Mouse (Mus musculus): ENCODE measurements around the gene Zc3h7a. TPM values are rescaled to one million over a fixed set of nuclear protein-coding genes. Genes with fewer than 3 reads are reported as not detected.

The Zc3h7a gene
- polyA plus RNA-seq, 1 experiment, result 29.5 TPM

- 92% methylated on average over 2 of the region's 2 CpGs for WGBS
- H3K4me1 ChIP-seq (ENCODE audit: control insufficient read depth, insufficient read depth, low read length), result no peaks in the 10 kb centered on the region
- no peak for DNase-seq
- H3K27ac ChIP-seq (ENCODE audit: insufficient read depth, low read depth, low read length), result no peak overlapping the region
- H3K27me3 ChIP-seq (replicated peaks; ENCODE audit: control insufficient read depth, insufficient read depth, low read length), result no peaks in the 10 kb centered on the region
- no peak overlapping the region for H3K4me3 ChIP-seq (ENCODE audit: insufficient read depth, low read depth, low read length)
- peaks cover 4% of the 10 kb centered on the region for H3K36me3 ChIP-seq (ENCODE audit: control insufficient read depth, insufficient read depth, low read length)
- TF ChIP-seq CTCF (conservative IDR thresholded peaks at IDR 0.05; ENCODE audit: insufficient read depth, insufficient read length, low read depth, low read length) (no peak), POLR2A (IDR thresholded peaks at IDR 0.05; ENCODE audit: low read depth, low read length) (no peak)
Measured at GRCm38 (mm10) chr16:11122625-11123024, 53.6 kb downstream of the Zc3h7a start.

- WGBS, result 59% methylated on average over 4 of the region's 4 CpGs
- Histone ChIP-seq H3K27ac (ENCODE audit: insufficient read depth, low read depth, low read length) (no peak overlapping the region), H3K27me3 (replicated peaks; ENCODE audit: control insufficient read depth, insufficient read depth, low read length) (no peaks in the 10 kb centered on the region), H3K36me3 (ENCODE audit: control insufficient read depth, insufficient read depth, low read length) (peaks cover 1% of the 10 kb centered on the region), H3K4me1 (ENCODE audit: control insufficient read depth, insufficient read depth, low read length) (no peaks in the 10 kb centered on the region), H3K4me3 (ENCODE audit: insufficient read depth, low read depth, low read length) (no peak overlapping the region)
- TF ChIP-seq POLR2A (IDR thresholded peaks at IDR 0.05; ENCODE audit: low read depth, low read length) (no peak), CTCF (conservative IDR thresholded peaks at IDR 0.05; ENCODE audit: insufficient read depth, insufficient read length, low read depth, low read length) (0 out of 2 replicates have a peak, but pooled peaks have one; percentile 15)
- peak; percentile 32 for DNase-seq
Measured at GRCm38 (mm10) chr16:11109198-11109740, 66.9 kb downstream of the Zc3h7a start.

GRCm38 (mm10) chr16:11104905-11105304 is 71.3 kb downstream of the Zc3h7a start:
- 88% methylated on average over 1 of the region's 1 CpGs for WGBS
- DNase-seq, result no peak
- no peaks in the 10 kb centered on the region for H3K4me1 ChIP-seq (ENCODE audit: control insufficient read depth, insufficient read depth, low read length)
- H3K27ac ChIP-seq (ENCODE audit: insufficient read depth, low read depth, low read length), result no peak overlapping the region
- TF ChIP-seq POLR2A (IDR thresholded peaks at IDR 0.05; ENCODE audit: low read depth, low read length), result no peak
- no peak for TF ChIP-seq CTCF (conservative IDR thresholded peaks at IDR 0.05; ENCODE audit: insufficient read depth, insufficient read length, low read depth, low read length)
- H3K4me3 ChIP-seq (ENCODE audit: insufficient read depth, low read depth, low read length), result no peak overlapping the region
- H3K36me3 ChIP-seq (ENCODE audit: control insufficient read depth, insufficient read depth, low read length), result peaks cover 3% of the 10 kb centered on the region; the same call in 1 of the 2 replicates
- no peaks in the 10 kb centered on the region for H3K27me3 ChIP-seq (replicated peaks; ENCODE audit: control insufficient read depth, insufficient read depth, low read length)

GRCm38 (mm10) chr16:11097301-11097700 is 78.9 kb downstream of the Zc3h7a start:
- peaks cover 4% of the 10 kb centered on the region; the same call in 1 of the 2 replicates for H3K4me1 ChIP-seq (ENCODE audit: control insufficient read depth, insufficient read depth, low read length)
- WGBS, result 84% methylated on average over 3 of the region's 3 CpGs
- no peak for DNase-seq
- peaks cover 2% of the 10 kb centered on the region; the same call in 1 of the 2 replicates for H3K36me3 ChIP-seq (ENCODE audit: control insufficient read depth, insufficient read depth, low read length)
- no peaks in the 10 kb centered on the region for H3K27me3 ChIP-seq (replicated peaks; ENCODE audit: control insufficient read depth, insufficient read depth, low read length)
- TF ChIP-seq CTCF (conservative IDR thresholded peaks at IDR 0.05; ENCODE audit: insufficient read depth, insufficient read length, low read depth, low read length) (no peak), POLR2A (IDR thresholded peaks at IDR 0.05; ENCODE audit: low read depth, low read length) (no peak)
- no peak overlapping the region for H3K4me3 ChIP-seq (ENCODE audit: insufficient read depth, low read depth, low read length)
- H3K27ac ChIP-seq (ENCODE audit: insufficient read depth, low read depth, low read length), result no peak overlapping the region

GRCm38 (mm10) chr16:11093717-11094386 is 82.3 kb downstream of the Zc3h7a start:
- peaks cover 8% of the 10 kb centered on the region; the same call in 1 of the 2 replicates for H3K4me1 ChIP-seq (ENCODE audit: control insufficient read depth, insufficient read depth, low read length)
- no peak overlapping the region for H3K4me3 ChIP-seq (ENCODE audit: insufficient read depth, low read depth, low read length)
- H3K27me3 ChIP-seq (replicated peaks; ENCODE audit: control insufficient read depth, insufficient read depth, low read length), result no peaks in the 10 kb centered on the region
- DNase-seq, result no peak
- WGBS, result 91% methylated on average over 13 of the region's 13 CpGs
- H3K36me3 ChIP-seq (ENCODE audit: control insufficient read depth, insufficient read depth, low read length), result no peaks in the 10 kb centered on the region; the same call in 1 of the 2 replicates
- no peak overlapping the region for H3K27ac ChIP-seq (ENCODE audit: insufficient read depth, low read depth, low read length)
- TF ChIP-seq POLR2A (IDR thresholded peaks at IDR 0.05; ENCODE audit: low read depth, low read length) (no peak), CTCF (conservative IDR thresholded peaks at IDR 0.05; ENCODE audit: insufficient read depth, insufficient read length, low read depth, low read length) (no peak)

GRCm38 (mm10) chr16:11092523-11092922 is 83.7 kb downstream of the Zc3h7a start:
- 44% methylated on average over 3 of the region's 3 CpGs for WGBS
- TF ChIP-seq CTCF (conservative IDR thresholded peaks at IDR 0.05; ENCODE audit: insufficient read depth, insufficient read length, low read depth, low read length), result no peak
- no peak for TF ChIP-seq POLR2A (IDR thresholded peaks at IDR 0.05; ENCODE audit: low read depth, low read length)
- DNase-seq, result no peak

GRCm38 (mm10) chr16:11092061-11092460 is 84.1 kb downstream of the Zc3h7a start:
- WGBS, result 41% methylated on average over 4 of the region's 4 CpGs

More at GRCm38 (mm10) chr16:11092523-11092922, 83.7 kb downstream of the Zc3h7a start:
- Histone ChIP-seq H3K36me3 (ENCODE audit: control insufficient read depth, insufficient read depth, low read length) (peaks cover 3% of the 10 kb centered on the region; the same call in 1 of the 2 replicates), H3K4me1 (ENCODE audit: control insufficient read depth, insufficient read depth, low read length) (peaks cover 4% of the 10 kb centered on the region; the same call in 1 of the 2 replicates), H3K4me3 (ENCODE audit: insufficient read depth, low read depth, low read length) (no peak overlapping the region), H3K27me3 (replicated peaks; ENCODE audit: control insufficient read depth, insufficient read depth, low read length) (no peaks in the 10 kb centered on the region), H3K27ac (ENCODE audit: insufficient read depth, low read depth, low read length) (peak overlapping the region; percentile 47; the same call in 1 of the 2 replicates)

More at GRCm38 (mm10) chr16:11092061-11092460, 84.1 kb downstream of the Zc3h7a start:
- peak; percentile 81 for DNase-seq
- no peak overlapping the region for H3K4me3 ChIP-seq (ENCODE audit: insufficient read depth, low read depth, low read length)
- peaks cover 4% of the 10 kb centered on the region; the same call in 1 of the 2 replicates for H3K36me3 ChIP-seq (ENCODE audit: control insufficient read depth, insufficient read depth, low read length)
- H3K4me1 ChIP-seq (ENCODE audit: control insufficient read depth, insufficient read depth, low read length), result peaks cover 4% of the 10 kb centered on the region; the same call in 1 of the 2 replicates
- H3K27ac ChIP-seq (ENCODE audit: insufficient read depth, low read depth, low read length), result 0 out of 2 replicates have a peak overlapping the region, but pooled peaks have one; percentile 12
- H3K27me3 ChIP-seq (replicated peaks; ENCODE audit: control insufficient read depth, insufficient read depth, low read length), result no peaks in the 10 kb centered on the region
- TF ChIP-seq POLR2A (IDR thresholded peaks at IDR 0.05; ENCODE audit: low read depth, low read length), result no peak
- no peak for TF ChIP-seq CTCF (conservative IDR thresholded peaks at IDR 0.05; ENCODE audit: insufficient read depth, insufficient read length, low read depth, low read length)
